Mouse (Mus musculus) midbrain, embryonic 13.5 days (tissue): Measurements from ENCODE around the gene Ccdc96. TPM values are rescaled to one million over a fixed set of nuclear protein-coding genes. Genes with fewer than 3 reads are reported as not detected.
A peak's percentile ranks its signal among the peaks of the same experiment; 100 is the strongest.

ENCODE experiments used
- ATAC-seq: fragments of 200-750 bp; cut with Nextera tagmentation; 2 replicates; pipeline ENCODE4 v1.8.0; 2017; ENCODE audit warnings: mild to moderate bottlenecking, moderate TSS enrichment, moderate library complexity
- H3K27ac ChIP-seq: fragments of 300-500 bp; sonication (generic); 2 replicates; pipeline ENCODE4 v1.5.1; 2015; ENCODE audit warnings: inconsistent platforms, mild to moderate bottlenecking, moderate library complexity
- H3K27me3 ChIP-seq: fragments of 300-500 bp; sonication (generic); 2 replicates; pipeline ENCODE4 v1.6.1; 2015; ENCODE audit warnings: mild to moderate bottlenecking, inconsistent platforms
- H3K36me3 ChIP-seq: fragments of 300-500 bp; sonication (generic); 2 replicates; pipeline ENCODE4 v1.6.1; 2015; ENCODE audit warnings: mild to moderate bottlenecking, inconsistent platforms
- H3K4me1 ChIP-seq: fragments of 300-500 bp; sonication (generic); replicated peaks from 2 replicates; pipeline ENCODE4 v1.6.1; 2015; ENCODE audit warnings: inconsistent platforms
- H3K4me2 ChIP-seq: fragments of 300-500 bp; sonication (generic); replicated peaks from 2 replicates; pipeline ENCODE4 v1.6.1; 2015; ENCODE audit warnings: moderate library complexity, mild to moderate bottlenecking, inconsistent platforms
- H3K4me3 ChIP-seq: fragments of 300-500 bp; sonication (generic); replicated peaks from 2 replicates; pipeline ENCODE4 v1.5.1; 2015; ENCODE audit warnings: mild to moderate bottlenecking, inconsistent platforms
- H3K9ac ChIP-seq: fragments of 300-500 bp; sonication (generic); replicated peaks from 2 replicates; pipeline ENCODE4 v1.6.1; 2015; ENCODE audit warnings: mild to moderate bottlenecking, inconsistent platforms
- H3K9me3 ChIP-seq: fragments of 300-500 bp; sonication (generic); 2 replicates; pipeline ENCODE4 v1.6.1; 2016; ENCODE audit warnings: mild to moderate bottlenecking, inconsistent platforms
- WGBS: fragments of 180-500 bp; shearing (Covaris S2); methylation state at CpG from one replicate; pipeline ENCODE4 v1.1.7; 2015; 5-methylcytosine and 5-hydroxymethylcytosine counted together
- polyA plus RNA-seq: library from polyadenylated mRNA; unstranded; fragments of >200 nt; fragmentation: Nextera tagmentation; extraction: Ambion mirVana; gene quantifications from 2 replicates; pipeline ENCODE4 v1.2.1, GENCODE M21; 2015

The Ccdc96 gene
- polyA plus RNA-seq, 1 experiment from 2014 or later = 5.2 TPM

- Histone ChIP-seq H3K4me3 (no peak overlapping the region), H3K9me3 (no peaks in the 10 kb centered on the region), H3K9ac (no peak overlapping the region), H3K36me3 (no peaks in the 10 kb centered on the region), H3K4me2 (no peak overlapping the region), H3K27ac (no peak overlapping the region), H3K4me1 (peaks cover 2% of the 10 kb centered on the region; the same call in 1 of the 2 replicates), H3K27me3 (peaks cover 16% of the 10 kb centered on the region)
- no peak for ATAC-seq
- 85% methylated on average over 4 of the region's 4 CpGs for WGBS
Observed at GRCm38 (mm10) chr5:36457706-36458105, 26.7 kb upstream of the Ccdc96 start.

DNA sequence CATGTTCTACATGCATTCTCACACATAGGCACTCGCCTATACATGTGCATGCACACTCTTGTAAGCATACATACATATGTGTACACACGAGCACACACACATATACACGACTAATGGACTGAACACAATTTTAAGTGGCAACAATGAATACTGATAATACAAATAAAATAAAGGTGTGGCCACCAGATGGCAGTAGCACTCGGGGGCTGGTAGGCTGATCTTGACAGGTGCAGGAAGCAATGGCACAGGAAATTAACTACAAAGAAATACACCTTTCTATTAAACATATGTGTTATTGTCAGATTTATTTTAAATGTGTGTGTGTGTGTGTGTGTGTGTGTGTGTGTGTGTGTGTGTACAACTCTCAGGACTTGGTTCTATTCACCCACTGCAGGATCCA is 25.5 kb upstream of the Ccdc96 start:
- no peak overlapping the region for H3K4me3 ChIP-seq
- H3K4me2 ChIP-seq = no peak overlapping the region
- ATAC-seq = peak; percentile 35; the same call in 1 of the 2 replicates
- peaks cover 16% of the 10 kb centered on the region for H3K27me3 ChIP-seq
- no peak overlapping the region for H3K27ac ChIP-seq
- no peak overlapping the region for H3K9ac ChIP-seq
- no peaks in the 10 kb centered on the region for H3K9me3 ChIP-seq
- no peaks in the 10 kb centered on the region for H3K36me3 ChIP-seq
- peaks cover 14% of the 10 kb centered on the region for H3K4me1 ChIP-seq
- 22% methylated on average over 4 of the region's 4 CpGs for WGBS

DNA sequence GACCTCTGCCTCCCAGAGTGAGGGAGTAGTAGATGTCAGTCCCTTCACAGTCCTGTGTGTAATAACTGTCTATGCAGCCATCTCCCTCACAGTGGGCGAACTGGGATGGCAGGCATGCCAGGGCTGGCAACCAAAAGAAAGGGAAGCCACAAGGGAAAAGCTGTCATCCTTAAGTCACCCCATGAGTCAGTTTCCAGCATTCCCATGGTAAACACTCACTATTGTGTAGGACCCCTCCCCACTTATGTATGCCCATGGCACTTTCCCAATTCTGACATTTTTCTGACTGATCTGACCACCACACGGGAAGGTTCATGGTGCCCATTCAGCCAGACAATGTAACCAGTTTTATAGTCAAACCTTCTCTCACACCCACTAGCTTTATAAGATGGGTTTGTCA is 23.7 kb upstream of the Ccdc96 start:
- peaks cover 23% of the 10 kb centered on the region for H3K4me1 ChIP-seq
- no peak overlapping the region for H3K4me3 ChIP-seq
- no peaks in the 10 kb centered on the region for H3K9me3 ChIP-seq
- H3K27ac ChIP-seq = no peak overlapping the region
- H3K36me3 ChIP-seq = no peaks in the 10 kb centered on the region
- no peak for ATAC-seq
- WGBS = 89% methylated on average over 2 of the region's 2 CpGs
- H3K9ac ChIP-seq = no peak overlapping the region
- H3K27me3 ChIP-seq = peaks cover 16% of the 10 kb centered on the region
- H3K4me2 ChIP-seq = no peak overlapping the region

GRCm38 (mm10) chr5:36461231-36461630 is 23.2 kb upstream of the Ccdc96 start:
- ATAC-seq = no peak
- Histone ChIP-seq H3K9me3 (no peaks in the 10 kb centered on the region), H3K4me2 (no peak overlapping the region), H3K4me3 (no peak overlapping the region), H3K27ac (no peak overlapping the region), H3K27me3 (peaks cover 16% of the 10 kb centered on the region), H3K9ac (no peak overlapping the region), H3K36me3 (no peaks in the 10 kb centered on the region), H3K4me1 (peaks cover 28% of the 10 kb centered on the region)
- WGBS = 63% methylated on average over 2 of the region's 2 CpGs

DNA sequence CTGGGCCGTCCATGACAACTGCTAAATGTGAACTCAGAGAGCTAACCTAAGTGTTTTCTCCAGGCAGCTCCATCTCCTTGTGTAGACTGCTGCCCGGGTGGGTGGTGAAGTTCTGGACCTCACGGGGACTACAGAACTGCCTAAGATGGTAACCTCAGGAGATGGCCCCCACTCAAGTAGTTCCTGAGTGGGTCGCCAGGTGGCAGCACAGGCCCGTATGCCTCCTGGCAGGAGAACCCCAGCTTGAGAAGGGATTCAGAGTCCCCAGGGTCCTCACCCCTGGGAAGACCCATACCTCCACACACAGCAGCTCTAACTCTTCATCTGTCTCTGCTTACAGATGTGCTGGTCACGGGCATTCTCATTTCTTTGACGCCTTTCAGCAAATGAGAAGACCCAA is 21.6 kb upstream of the Ccdc96 start:
- Histone ChIP-seq H3K27ac (no peak overlapping the region), H3K4me1 (peaks cover 33% of the 10 kb centered on the region), H3K9ac (no peak overlapping the region), H3K36me3 (no peaks in the 10 kb centered on the region), H3K4me2 (no peak overlapping the region), H3K4me3 (no peak overlapping the region), H3K27me3 (peaks cover 14% of the 10 kb centered on the region; the same call in 1 of the 2 replicates), H3K9me3 (no peaks in the 10 kb centered on the region)
- 21% methylated on average over 7 of the region's 7 CpGs for WGBS
- ATAC-seq = no peak

DNA sequence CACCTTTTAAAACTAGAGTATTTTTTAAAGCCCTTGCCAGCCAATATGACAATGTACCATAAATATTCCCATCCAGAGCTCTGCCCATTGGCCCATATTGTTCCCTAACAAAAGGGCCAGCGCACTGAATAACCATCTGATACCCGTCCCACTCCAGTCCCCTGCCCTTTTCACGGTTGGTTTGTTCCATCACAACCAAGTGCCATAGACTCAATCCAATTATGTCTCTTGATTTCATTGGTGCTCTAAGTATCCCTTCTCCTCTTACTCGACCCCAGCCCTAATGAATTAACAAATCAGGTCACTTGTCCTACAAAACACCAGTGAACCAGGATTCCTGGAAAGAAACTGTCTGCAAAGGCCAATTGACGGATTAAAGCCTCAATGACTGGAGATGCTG is 21.0 kb upstream of the Ccdc96 start:
- WGBS = 9% methylated on average over 5 of the region's 5 CpGs

GRCm38 (mm10) chr5:36464709-36465661 is 19.4 kb upstream of the Ccdc96 start, which contains the start of gene Grpel1:
Gene Grpel1, plus strand, starts transcription at chr5:36464998.
- under 1% methylated on average over 68 of the region's 68 CpGs for WGBS

More for the DNA sequence above, 21.0 kb upstream of the Ccdc96 start:
- H3K27ac ChIP-seq = no peak overlapping the region
- H3K27me3 ChIP-seq = peaks cover 14% of the 10 kb centered on the region; the same call in 1 of the 2 replicates
- H3K4me1 ChIP-seq = peaks cover 33% of the 10 kb centered on the region
- peaks cover 2% of the 10 kb centered on the region; the same call in 1 of the 2 replicates for H3K36me3 ChIP-seq
- no peak for ATAC-seq
- no peaks in the 10 kb centered on the region for H3K9me3 ChIP-seq
- H3K4me3 ChIP-seq = no peak overlapping the region
- H3K4me2 ChIP-seq = peak overlapping the region; percentile 61; the same call in 1 of the 2 replicates
- no peak overlapping the region for H3K9ac ChIP-seq

GRCm38 (mm10) chr5:36465889-36466288 is 18.5 kb upstream of the Ccdc96 start:
- Histone ChIP-seq H3K36me3 (peaks cover 27% of the 10 kb centered on the region), H3K4me1 (peaks cover 33% of the 10 kb centered on the region), H3K27ac (no peak overlapping the region), H3K27me3 (peaks cover 8% of the 10 kb centered on the region; the same call in 1 of the 2 replicates), H3K4me3 (peak overlapping the region; percentile 99), H3K4me2 (peak overlapping the region; percentile 99), H3K9me3 (no peaks in the 10 kb centered on the region), H3K9ac (peak overlapping the region; percentile 87)
- 33% methylated on average over 8 of the region's 8 CpGs for WGBS
- ATAC-seq = no peak

More at GRCm38 (mm10) chr5:36464709-36465661, 19.4 kb upstream of the Ccdc96 start, which contains the start of gene Grpel1:
- peaks cover 18% of the 10 kb centered on the region for H3K36me3 ChIP-seq
- peak within 1 kb of the TSS; percentile 99 for H3K4me2 ChIP-seq
- peaks cover 14% of the 10 kb centered on the region; the same call in 1 of the 2 replicates for H3K27me3 ChIP-seq
- peaks cover 33% of the 10 kb centered on the region for H3K4me1 ChIP-seq
- H3K9me3 ChIP-seq = no peaks in the 10 kb centered on the region
- H3K9ac ChIP-seq = peak within 1 kb of the TSS; percentile 87
- peak within 1 kb of the TSS; percentile 99 for H3K4me3 ChIP-seq
- peak; percentile 96 for ATAC-seq
- peak within 1 kb of the TSS; percentile 15 for H3K27ac ChIP-seq

GRCm38 (mm10) chr5:36471206-36471605 is 13.2 kb upstream of the Ccdc96 start:
- H3K27me3 ChIP-seq = no peaks in the 10 kb centered on the region
- H3K4me3 ChIP-seq = no peak overlapping the region
- H3K4me2 ChIP-seq = no peak overlapping the region
- H3K27ac ChIP-seq = no peak overlapping the region
- H3K9ac ChIP-seq = no peak overlapping the region
- H3K36me3 ChIP-seq = peaks cover 69% of the 10 kb centered on the region
- peaks cover 5% of the 10 kb centered on the region for H3K4me1 ChIP-seq
- WGBS = 97% methylated on average over 8 of the region's 8 CpGs
- no peak for ATAC-seq
- H3K9me3 ChIP-seq = no peaks in the 10 kb centered on the region

GRCm38 (mm10) chr5:36472876-36473655 is 11.3 kb upstream of the Ccdc96 start:
- WGBS = 92% methylated on average over 4 of the region's 4 CpGs
- Histone ChIP-seq H3K9ac (no peak overlapping the region), H3K27me3 (no peaks in the 10 kb centered on the region), H3K27ac (no peak overlapping the region), H3K4me1 (no peaks in the 10 kb centered on the region), H3K36me3 (peaks cover 74% of the 10 kb centered on the region), H3K9me3 (no peaks in the 10 kb centered on the region), H3K4me3 (no peak overlapping the region), H3K4me2 (no peak overlapping the region)
- no peak for ATAC-seq

- peaks cover 5% of the 10 kb centered on the region for H3K4me1 ChIP-seq
- ATAC-seq = peak; percentile 63; the same call in 1 of the 2 replicates
- H3K27me3 ChIP-seq = no peaks in the 10 kb centered on the region
- no peaks in the 10 kb centered on the region for H3K9me3 ChIP-seq
- no peak overlapping the region for H3K4me3 ChIP-seq
- peaks cover 64% of the 10 kb centered on the region for H3K36me3 ChIP-seq
- 86% methylated on average over 5 of the region's 5 CpGs for WGBS
- no peak overlapping the region for H3K4me2 ChIP-seq
- no peak overlapping the region for H3K9ac ChIP-seq
- H3K27ac ChIP-seq = no peak overlapping the region
Observed at GRCm38 (mm10) chr5:36474283-36474682, 10.1 kb upstream of the Ccdc96 start.

DNA sequence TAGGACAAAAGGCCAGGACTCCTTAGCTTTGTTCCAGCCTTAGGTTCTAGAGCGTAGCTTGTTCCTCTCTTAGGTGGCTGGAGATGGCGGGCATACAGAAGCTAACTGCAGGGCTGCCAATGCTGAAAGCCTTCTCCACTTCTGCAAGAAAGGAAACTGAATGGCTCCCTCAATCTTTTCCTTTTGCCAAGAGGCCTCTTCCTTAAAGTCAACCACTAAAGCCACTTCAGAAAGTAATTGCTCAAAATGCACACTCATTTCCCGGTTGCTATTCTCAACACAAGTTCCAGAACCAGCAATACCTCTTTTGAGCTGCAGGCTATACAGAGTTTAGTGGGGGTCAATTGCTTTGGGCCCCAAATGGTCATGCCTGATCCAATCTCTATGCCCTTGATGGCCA is 6.9 kb upstream of the Ccdc96 start:
- Histone ChIP-seq H3K27ac (no peak overlapping the region), H3K9me3 (no peaks in the 10 kb centered on the region), H3K4me1 (peaks cover 36% of the 10 kb centered on the region), H3K9ac (no peak overlapping the region), H3K4me3 (no peak overlapping the region), H3K27me3 (no peaks in the 10 kb centered on the region), H3K4me2 (no peak overlapping the region), H3K36me3 (peaks cover 42% of the 10 kb centered on the region)
- no peak for ATAC-seq
- WGBS = 90% methylated on average over 3 of the region's 3 CpGs
